Mouse (Mus musculus): ENCODE results near the gene Zfp280d.
"Not testable (repeated sequence)": the region's sequence is repeated elsewhere in the genome, so short reads cannot be mapped to it uniquely, and the experiment has no call there.

Gene Zfp280d

DNA sequence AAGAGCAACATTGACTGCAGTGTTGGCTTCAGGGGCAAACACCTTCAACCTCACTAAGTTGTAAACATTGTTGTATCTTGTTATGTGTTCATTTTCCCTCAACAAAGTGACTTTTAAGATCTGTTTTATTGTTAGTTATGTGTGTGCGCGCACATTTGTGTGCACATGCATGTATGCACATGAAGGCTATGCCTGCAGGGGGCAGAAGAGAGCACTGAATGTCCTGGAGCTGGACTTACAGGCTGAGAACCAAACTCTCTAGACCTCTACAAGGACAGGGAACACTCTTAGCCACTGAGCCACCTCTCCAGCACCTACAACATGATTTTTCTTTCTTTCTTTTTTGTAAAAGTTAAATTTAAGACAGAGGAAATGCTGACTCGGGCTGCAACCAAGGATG, 99.4 kb downstream of the Zfp280d start:
- no peak for DNase-seq (ENCODE audit: low spot score)

DNA sequence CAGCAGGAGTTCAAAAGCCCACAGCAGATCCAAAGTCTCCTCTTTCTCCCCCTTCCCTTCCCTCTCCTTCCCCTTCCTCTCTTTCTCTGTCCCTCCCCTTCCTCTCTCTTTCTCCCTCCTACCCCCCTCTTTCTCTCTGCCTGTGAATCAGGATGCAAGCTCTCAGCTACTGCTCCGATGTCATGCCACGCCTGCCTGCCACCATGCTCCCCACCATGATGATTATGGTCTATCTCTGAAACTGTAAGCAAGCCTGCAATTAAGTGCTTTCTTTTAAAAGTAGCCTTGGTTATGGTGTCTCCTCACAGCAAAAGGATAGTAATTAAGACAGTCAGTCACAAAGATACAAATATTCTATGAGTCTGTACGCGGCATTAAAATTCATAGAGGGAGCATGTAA, 100.3 kb downstream of the Zfp280d start:
- no peak for DNase-seq (ENCODE audit: low spot score)

- no peak for DNase-seq (ENCODE audit: low spot score)
Measured at GRCm38 (mm10) chr9:72375639-72376038, 101.0 kb downstream of the Zfp280d start.

- no peak for DNase-seq (ENCODE audit: low spot score)
Measured at GRCm38 (mm10) chr9:72385786-72386185, 111.1 kb downstream of the Zfp280d start.

DNA sequence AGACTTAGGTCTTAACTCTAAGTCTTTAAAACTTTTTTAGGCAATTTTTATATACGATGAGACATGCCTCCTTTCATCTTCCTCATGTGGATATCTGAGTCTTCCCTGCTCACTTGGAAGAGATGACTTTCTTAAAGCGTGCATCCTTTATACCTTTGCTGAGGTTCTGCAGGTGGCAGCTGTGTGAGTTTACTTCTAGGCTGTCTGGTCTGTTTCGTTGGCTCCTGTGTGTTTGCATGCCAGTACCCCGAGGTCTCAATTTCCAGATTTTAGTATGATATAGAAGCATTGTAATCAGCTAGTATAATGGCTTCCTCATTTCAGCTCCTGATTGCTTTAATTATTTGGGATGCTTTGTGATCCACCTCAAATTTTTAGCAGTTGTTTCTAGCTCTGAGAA, 114.3 kb downstream of the Zfp280d start:
- no peak for DNase-seq (ENCODE audit: low spot score)

DNA sequence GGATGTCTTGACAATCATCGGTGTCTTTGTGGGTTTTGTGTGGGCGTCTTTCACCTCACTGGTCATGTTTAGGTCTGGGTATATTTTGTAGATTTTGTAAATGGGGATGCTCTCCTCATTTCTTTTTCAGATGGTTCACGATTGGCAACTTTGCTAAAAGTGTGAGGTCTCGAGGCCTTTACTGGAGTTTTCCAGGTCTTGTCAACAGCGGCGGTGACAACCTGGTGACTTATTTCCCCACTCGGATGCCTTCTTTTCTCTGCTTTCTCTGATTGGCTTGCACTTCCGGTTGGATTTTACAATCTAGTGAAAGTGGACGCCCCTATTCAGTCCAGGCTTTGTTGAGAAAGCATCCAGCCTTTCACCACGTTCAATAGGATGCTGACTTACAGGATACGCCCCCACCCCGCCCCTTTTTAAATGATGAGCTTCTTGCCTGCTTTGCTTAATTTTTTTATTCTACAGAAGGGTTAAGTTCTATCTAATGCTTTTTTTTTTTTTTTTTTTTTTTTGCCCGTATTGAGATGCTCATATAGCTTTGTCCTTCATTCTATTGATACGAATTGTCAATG, 114.9 kb downstream of the Zfp280d start:
- no peak for DNase-seq (ENCODE audit: low spot score)

DNA sequence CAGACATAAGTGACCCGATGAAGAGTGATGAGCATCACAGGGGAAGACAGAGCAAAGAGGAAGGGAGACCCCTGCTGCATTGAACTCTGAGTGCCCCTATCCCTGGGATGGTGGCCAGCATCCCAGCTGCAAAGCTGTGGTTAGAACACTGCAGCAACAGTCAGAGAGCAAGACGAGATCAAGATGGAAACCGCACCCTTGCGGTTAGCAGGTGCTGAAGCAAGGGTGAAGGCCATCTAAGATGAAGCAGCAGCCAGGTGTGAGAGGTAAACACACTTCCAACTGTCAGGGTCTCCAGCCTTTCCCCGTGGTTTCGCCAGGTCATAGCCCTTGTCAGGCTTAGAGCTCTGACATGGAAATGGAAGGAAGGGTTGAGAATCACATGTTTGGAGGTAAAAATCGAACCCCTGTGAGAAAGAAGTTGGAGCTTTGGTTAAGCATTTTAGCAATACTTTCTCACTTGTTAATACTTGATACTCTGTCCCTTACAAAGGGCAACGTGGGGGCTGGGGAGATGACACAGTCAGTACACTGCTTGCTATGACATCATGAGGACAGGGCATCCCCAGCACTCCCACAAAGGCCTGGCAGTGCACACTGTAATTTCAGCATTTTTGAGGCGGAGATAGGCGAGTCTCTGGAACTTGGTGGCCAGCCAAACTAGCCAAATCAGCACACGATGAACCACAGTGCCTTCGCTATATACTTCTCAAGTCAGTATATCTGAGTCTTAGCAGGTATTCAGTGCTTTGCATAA, 115.8 kb downstream of the Zfp280d start:
- no peak for DNase-seq (ENCODE audit: low spot score)

DNA sequence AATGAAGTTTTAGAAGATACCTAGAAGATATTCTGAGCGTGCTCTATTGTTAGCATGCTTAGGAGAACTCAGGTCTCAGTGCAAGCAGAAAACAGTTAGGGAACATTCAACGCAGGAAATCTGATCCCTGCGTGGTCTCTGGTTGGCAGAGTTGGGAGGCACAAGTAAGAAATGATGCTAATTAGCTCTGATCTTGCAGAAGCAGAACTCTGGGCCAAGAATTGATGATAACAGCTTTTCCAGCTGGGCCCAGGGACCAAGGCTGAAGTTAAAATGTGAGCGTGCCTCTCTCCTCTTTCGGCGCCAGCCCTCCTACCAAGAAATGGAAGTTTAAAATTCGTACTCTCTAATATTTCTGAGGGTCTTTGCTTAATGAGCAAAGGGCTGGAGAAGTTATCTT, 118.0 kb downstream of the Zfp280d start:
- DNase-seq (ENCODE audit: low spot score): no peak

GRCm38 (mm10) chr9:72393238-72393637, 118.6 kb downstream of the Zfp280d start:
- no peak for DNase-seq (ENCODE audit: low spot score)

GRCm38 (mm10) chr9:72393869-72394341, 119.2 kb downstream of the Zfp280d start:
- DNase-seq (ENCODE audit: low spot score): no peak

DNA sequence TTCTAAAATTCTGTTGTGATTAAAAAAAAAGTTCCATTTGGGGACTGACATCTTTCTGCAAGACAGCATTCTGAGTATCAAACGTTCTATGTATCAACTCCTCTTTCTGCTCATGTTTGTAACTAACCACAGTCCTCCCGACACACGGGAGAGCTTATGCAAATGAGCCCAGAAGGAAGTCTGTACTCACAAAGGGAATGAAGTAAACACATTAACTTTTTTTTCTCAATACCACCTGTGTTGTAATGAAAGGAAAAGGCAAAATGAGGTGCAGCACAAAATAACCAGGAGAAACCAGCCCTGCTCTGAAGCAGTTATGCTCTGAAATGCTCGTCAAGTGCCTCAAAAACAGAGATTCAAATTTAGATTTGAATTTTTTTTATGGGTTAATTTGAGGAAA, 125.5 kb downstream of the Zfp280d start:
- DNase-seq (ENCODE audit: low spot score): no peak

- DNase-seq (ENCODE audit: low spot score): not testable (repeated sequence)
Measured at GRCm38 (mm10) chr9:72401769-72402168, 127.1 kb downstream of the Zfp280d start.

- DNase-seq (ENCODE audit: low spot score): no peak
Measured at GRCm38 (mm10) chr9:72403421-72403820, 128.8 kb downstream of the Zfp280d start.

DNA sequence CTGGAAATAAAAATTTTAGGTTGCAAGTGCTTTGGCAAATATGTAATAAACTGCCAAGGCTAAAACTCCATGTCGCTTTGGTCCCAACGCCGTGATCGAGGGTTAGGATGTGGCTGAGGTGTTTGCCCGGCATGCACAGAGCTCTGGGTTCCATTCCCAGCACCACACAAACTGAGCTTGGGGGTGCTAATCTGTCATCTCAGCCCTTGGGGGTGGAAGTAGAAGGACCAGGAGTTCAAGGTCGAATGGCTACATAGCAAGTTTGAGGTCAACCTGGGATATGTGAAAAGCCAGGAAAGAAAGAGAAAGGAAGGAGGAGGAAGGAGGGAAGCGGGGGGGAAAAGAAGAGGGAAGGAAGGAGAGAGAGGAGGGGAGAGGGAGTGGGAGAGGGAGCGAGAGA, 129.8 kb downstream of the Zfp280d start:
- DNase-seq (ENCODE audit: low spot score): no peak

GRCm38 (mm10) chr9:72404934-72405333, 130.3 kb downstream of the Zfp280d start:
- DNase-seq (ENCODE audit: low spot score): no peak

- DNase-seq (ENCODE audit: low spot score): no peak
Measured at GRCm38 (mm10) chr9:72405882-72406638, 131.4 kb downstream of the Zfp280d start.

DNA sequence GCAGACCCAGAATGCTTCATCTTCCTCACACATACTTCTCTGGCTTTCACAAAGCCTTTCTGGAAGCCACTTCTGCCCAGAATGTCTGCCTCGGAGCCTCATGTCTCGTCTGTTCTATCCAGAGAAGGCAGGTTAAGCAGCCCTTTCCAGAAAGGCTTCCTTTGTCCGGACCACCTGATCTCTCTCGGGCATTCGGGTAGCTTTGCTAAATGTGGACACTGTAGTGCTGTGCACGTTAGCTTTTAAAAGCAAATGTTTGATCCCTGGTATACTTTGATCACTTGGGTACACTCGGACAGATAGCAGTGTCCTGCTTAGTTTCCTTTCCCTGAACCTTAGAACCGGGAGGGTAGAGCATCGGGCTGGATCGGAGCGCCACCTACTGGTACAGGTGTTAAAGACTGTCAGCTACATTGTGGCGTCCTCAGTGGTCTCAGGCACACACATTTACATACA, 133.5 kb downstream of the Zfp280d start:
- DNase-seq (ENCODE audit: low spot score): peak; percentile 28

- DNase-seq (ENCODE audit: low spot score): no peak
Measured at GRCm38 (mm10) chr9:72409381-72410225, 134.9 kb downstream of the Zfp280d start.

- DNase-seq (ENCODE audit: low spot score): no peak
Measured at GRCm38 (mm10) chr9:72411746-72412145, 137.1 kb downstream of the Zfp280d start.
